Mouse (Mus musculus) brown adipose tissue, adult 24 weeks (tissue): ENCODE data around the gene Hist2h4. TPM values are rescaled to one million over a fixed set of nuclear protein-coding genes. Genes with fewer than 3 reads are reported as not detected.
"Not testable (repeated sequence)": the region's sequence is repeated elsewhere in the genome, so short reads cannot be mapped to it uniquely, and the experiment has no call there.

Experiments used
- H3K27ac ChIP-seq: fragments of 200-500 bp; replicated peaks from 2 replicates; pipeline ENCODE4 v1.5.1; 2012; ENCODE audit warnings: low read depth, mild to moderate bottlenecking, low read length
- H3K4me1 ChIP-seq: fragments of 200-500 bp; 2 replicates; pipeline ENCODE4 v1.6.1; 2012; ENCODE audit warnings: low read length, mixed read lengths; ENCODE audit not compliant: control insufficient read depth, insufficient read depth, insufficient read length
- H3K4me3 ChIP-seq: fragments of 200-500 bp; 2 replicates; pipeline ENCODE4 v1.5.1; 2012; ENCODE audit warnings: low read depth, mild to moderate bottlenecking, low read length, moderate library complexity; ENCODE audit not compliant: insufficient read depth
- polyA plus RNA-seq: library from polyadenylated mRNA; stranded (reverse); fragments of >200 nt; gene quantifications from 2 replicates; pipeline ENCODE4 v1.2.4, GENCODE M21; 2012; ENCODE audit not compliant: missing spikeins, insufficient read depth, insufficient read length

Hist2h4 gene
- polyA plus RNA-seq, 1 experiment, result 0.83 TPM

GRCm38 (mm10) chr3:96243921-96244572, 19.1 kb downstream of the Hist2h4 start:
- peak overlapping the region; percentile 63 for H3K27ac ChIP-seq
- H3K4me3 ChIP-seq, result peak overlapping the region; percentile 4; the same call in 1 of the 2 replicates
- H3K4me1 ChIP-seq, result peaks cover 8% of the 10 kb centered on the region

DNA sequence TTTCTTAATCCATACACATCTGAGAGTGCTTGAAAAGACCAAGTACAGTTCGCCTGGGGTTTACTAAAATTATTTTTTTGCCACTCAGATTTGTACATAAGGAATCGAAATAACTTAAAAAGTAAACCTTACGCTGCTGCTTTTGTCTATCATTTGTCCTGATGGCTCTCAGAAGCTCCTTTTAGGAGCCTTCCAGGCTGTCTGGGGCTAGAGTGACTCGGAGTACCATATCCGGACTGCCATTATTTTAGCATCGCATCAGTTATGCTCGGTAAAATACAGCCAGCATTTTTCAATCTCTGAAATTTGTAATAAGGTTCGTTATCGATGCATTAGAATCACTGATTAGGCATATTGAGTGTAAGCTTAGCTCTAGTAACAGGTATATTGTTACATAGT, 22.3 kb downstream of the Hist2h4 start:
- Histone ChIP-seq H3K4me3 (no peak overlapping the region), H3K27ac (no peak overlapping the region; the same call in 1 of the 2 replicates)

DNA sequence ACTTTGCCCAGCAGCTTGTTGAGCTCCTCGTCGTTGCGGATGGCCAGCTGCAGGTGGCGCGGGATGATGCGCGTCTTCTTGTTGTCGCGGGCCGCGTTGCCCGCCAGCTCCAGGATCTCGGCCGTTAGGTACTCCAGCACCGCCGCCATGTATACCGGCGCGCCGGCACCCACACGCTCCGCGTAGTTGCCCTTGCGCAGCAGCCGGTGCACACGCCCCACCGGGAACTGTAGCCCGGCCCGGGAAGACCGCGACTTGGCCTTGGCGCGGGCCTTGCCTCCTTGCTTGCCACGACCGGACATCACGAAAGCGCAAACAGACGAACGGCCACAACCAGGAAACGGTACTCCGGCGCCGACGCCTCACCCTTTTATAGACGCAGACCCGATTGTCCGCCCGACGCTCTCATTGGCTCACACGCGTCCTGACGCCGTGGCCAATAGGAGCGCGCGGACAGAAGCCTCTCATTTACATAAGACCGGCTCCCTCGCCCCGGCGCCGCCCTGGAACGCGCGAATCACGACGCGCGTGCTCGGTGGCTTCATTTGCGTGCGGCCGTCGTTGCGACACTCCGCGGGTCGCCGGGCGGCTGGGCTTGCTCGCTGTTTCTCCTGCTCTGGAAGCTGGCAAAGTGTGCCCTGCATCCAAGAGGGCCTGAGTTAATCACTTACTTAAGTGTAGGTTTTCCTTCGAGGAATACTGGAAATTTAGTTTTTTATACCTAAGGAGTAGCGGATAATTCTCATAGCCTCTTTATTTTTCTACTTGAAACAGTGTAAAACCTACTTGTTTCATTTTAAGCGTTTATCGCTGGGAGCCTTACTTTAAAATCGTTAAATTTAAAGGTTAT, 22.9 kb downstream of the Hist2h4 start, which contains the start of gene Hist2h2aa2:
TSS of gene Hist2h2aa2 (minus strand) at position 328 of the 850 bp plus-strand sequence.
- H3K4me3 ChIP-seq, result peak within 1 kb of the TSS; percentile 65
- H3K4me1 ChIP-seq, result not testable (repeated sequence)
- H3K27ac ChIP-seq, result peak within 1 kb of the TSS; percentile 75

More for the DNA sequence above, 22.3 kb downstream of the Hist2h4 start:
- peaks cover 8% of the 10 kb centered on the region for H3K4me1 ChIP-seq

DNA sequence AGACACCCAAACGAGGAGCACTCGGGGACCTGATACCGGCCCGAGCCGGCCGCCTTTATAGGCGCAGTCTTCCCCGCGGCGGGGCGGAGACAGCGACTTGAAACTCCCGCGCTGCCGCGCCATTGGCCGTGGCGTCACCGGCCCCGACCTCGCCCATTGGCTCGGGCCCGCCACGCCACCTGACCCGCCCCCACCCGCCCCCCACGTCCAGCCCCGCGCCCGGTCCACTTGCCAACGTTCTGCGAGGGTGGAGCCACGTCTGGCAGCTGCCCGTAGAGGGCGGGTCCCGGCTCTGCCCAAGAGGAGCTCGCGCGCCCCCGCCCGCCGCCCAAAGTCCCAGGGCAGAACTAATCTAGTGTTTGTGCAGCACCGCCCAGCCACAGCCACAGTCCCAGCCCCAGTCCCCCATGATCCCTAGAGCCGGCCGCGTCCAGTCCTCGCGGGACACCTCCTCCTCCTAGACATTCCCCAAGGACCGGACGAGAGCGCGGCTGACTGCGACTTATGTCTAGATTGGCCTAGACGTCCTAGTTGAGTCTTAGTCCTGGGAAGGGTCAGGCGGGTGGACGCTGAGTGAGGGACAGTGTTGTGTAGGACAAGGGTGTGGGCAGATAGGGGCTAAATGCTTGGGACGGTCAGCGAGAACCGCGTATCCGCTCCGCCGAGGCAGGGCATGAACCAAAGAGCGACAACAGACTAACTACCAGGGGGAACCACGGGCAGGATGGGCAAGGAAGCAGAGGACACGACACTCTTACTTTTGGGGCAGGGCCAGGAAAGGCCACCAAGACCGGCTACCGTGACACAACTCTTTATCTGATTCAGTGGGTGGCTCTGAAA, 23.9 kb downstream of the Hist2h4 start, which contains the start of gene Hist2h3c2:
TSS of gene Hist2h3c2 (minus strand) at position 174 of the 840 bp plus-strand sequence.
- Histone ChIP-seq H3K27ac (peak within 1 kb of the TSS; percentile 75; the same call in 1 of the 2 replicates), H3K4me3 (peak within 1 kb of the TSS; percentile 65)

DNA sequence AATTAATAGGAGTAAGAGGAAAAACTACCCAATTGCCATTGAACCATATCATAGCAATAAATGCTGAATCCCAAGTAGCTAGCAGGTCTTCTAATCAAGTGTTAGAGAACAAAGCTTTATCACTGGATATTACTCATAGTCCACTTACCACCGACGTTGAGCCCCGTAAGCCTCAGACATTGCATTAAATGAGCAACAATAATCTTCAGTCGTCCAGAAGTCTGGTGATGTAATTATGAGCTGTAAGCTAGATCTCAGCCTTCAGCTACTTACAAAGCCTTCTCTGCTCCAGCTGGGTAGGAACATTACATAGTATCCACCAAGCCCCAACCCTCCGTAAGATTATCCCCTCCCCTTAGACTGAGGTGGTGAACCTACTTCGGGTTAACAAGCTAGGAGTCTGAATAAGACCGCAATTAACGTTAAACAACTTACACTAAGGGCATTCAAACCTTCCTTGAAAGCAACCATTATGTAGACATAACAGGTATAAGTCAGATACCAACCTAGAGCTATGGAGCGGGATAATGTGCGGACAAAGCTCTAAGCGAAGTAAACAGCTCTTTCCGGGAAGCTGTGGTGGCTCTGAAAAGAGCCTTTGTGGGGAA, 25.1 kb downstream of the Hist2h4 start:
- Histone ChIP-seq H3K4me3 (no peak overlapping the region), H3K27ac (no peak overlapping the region), H3K4me1 (no peaks in the 10 kb centered on the region)

More for the DNA sequence above, 23.9 kb downstream of the Hist2h4 start, which contains the start of gene Hist2h3c2:
- not testable (repeated sequence) for H3K4me1 ChIP-seq

DNA sequence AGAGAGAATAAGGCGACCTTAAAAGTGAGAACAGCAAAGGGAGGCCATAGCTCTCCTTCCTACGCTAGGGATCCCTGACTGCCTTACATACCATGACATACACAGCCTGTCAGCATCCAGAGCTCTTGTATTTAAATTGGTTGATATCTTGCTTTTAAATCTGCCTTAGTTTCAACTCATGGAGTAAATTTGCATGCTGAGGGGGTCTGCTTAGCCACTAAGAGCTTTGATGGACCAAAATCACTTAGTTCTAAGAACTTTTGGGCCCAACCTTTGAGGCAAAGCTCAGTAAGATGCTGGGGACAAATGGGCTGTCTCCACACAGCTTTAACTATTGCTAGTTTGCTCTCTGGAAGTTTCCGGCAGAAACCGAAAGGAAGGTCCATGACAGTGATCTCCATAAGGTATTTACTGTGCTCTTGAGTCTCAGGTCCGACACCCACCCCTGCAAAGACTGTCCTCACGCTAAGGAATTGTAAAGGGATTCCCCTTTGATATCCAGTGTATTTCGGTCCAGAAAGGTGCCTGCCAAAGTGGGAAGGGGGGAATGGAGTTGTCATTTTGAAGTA, 25.7 kb downstream of the Hist2h4 start:
- Histone ChIP-seq H3K4me1 (no peaks in the 10 kb centered on the region), H3K4me3 (no peak overlapping the region), H3K27ac (no peak overlapping the region)

GRCm38 (mm10) chr3:96236834-96237334, 26.2 kb downstream of the Hist2h4 start:
- Histone ChIP-seq H3K4me3 (no peak overlapping the region), H3K27ac (no peak overlapping the region), H3K4me1 (no peaks in the 10 kb centered on the region)

DNA sequence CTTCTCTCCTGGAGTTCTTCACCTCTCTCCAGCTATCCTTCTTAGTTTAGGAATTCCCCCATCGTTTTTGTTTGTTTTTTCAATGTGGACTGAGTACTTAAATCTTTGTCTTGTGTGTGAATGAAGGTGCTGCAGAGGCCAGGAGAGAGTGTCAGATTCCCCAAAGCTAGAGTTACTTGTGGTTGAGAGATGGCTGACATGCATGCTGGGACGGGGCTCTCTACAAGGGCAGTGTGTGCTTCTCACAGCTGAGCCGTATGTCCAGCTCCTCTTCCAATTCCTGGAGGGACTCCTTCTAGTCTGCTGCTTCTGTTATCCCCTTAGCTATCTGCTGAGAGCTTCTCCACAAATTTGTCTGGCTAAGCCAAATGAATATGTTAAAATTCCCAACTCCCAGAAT, 27.3 kb downstream of the Hist2h4 start:
- no peak overlapping the region for H3K4me3 ChIP-seq
- H3K27ac ChIP-seq, result no peak overlapping the region
- no peaks in the 10 kb centered on the region for H3K4me1 ChIP-seq

- no peaks in the 10 kb centered on the region for H3K4me1 ChIP-seq
- H3K27ac ChIP-seq, result no peak overlapping the region
- no peak overlapping the region for H3K4me3 ChIP-seq
Measured at GRCm38 (mm10) chr3:96234914-96235313, 28.2 kb downstream of the Hist2h4 start.

GRCm38 (mm10) chr3:96231758-96232120, 31.4 kb downstream of the Hist2h4 start:
- Histone ChIP-seq H3K4me3 (no peak overlapping the region), H3K4me1 (no peaks in the 10 kb centered on the region), H3K27ac (no peak overlapping the region)

- H3K27ac ChIP-seq, result no peak overlapping the region
- no peak overlapping the region for H3K4me3 ChIP-seq
- H3K4me1 ChIP-seq, result no peaks in the 10 kb centered on the region
Measured at GRCm38 (mm10) chr3:96230910-96231757, 32.0 kb downstream of the Hist2h4 start.

GRCm38 (mm10) chr3:96230404-96230803, 32.7 kb downstream of the Hist2h4 start:
- Histone ChIP-seq H3K4me3 (no peak overlapping the region), H3K4me1 (no peaks in the 10 kb centered on the region), H3K27ac (no peak overlapping the region)

DNA sequence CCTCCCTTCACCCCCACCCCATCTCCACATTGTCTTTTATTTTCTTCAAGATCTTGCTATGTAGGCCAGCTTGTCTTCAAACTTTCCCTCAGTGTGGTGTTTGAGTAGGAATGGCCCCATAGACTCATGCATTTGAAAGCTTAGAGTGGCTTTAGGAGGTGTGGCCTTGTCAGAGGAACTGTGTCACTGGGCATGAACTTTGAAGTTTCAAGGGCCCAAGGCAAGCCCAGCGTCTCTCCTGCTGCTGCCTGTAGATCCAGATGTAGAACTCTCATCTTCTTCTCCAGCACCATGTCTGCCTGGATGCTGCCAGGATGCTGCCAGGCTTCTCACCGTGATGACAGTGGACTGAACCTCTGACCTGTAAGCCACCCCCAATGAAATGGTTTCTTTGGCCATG, 34.3 kb downstream of the Hist2h4 start:
- Histone ChIP-seq H3K4me3 (no peak overlapping the region), H3K4me1 (no peaks in the 10 kb centered on the region), H3K27ac (no peak overlapping the region)
